Mouse (Mus musculus) forebrain, postnatal 0 days (tissue): ENCODE results near the gene Duoxa1. TPM values are rescaled to one million over a fixed set of nuclear protein-coding genes. Genes with fewer than 3 reads are reported as not detected.

Experiments used
- ATAC-seq: fragments of 200-750 bp; cut with Nextera tagmentation; 2 replicates; pipeline ENCODE4 v1.8.0; 2017; ENCODE audit warnings: mild to moderate bottlenecking, moderate library complexity
- DNase-seq: peaks from one replicate; pipeline ENCODE4 v3.0.0-alpha.2; 2015
- H3K27ac ChIP-seq: fragments of 300-500 bp; sonication (generic); 2 replicates; pipeline ENCODE4 v1.5.1; 2014; ENCODE audit warnings: low read depth, mild to moderate bottlenecking, antibody characterized with exemption, low read length, moderate library complexity, mixed read lengths
- H3K27me3 ChIP-seq: fragments of 300-500 bp; sonication (generic); 2 replicates; pipeline ENCODE4 v1.6.1; 2014; ENCODE audit warnings: mild to moderate bottlenecking, low read length, mixed read lengths; ENCODE audit not compliant: insufficient read depth
- H3K36me3 ChIP-seq: fragments of 300-500 bp; sonication (generic); 2 replicates; pipeline ENCODE4 v1.6.1; 2014; ENCODE audit warnings: mild to moderate bottlenecking, moderate library complexity; ENCODE audit not compliant: insufficient read depth
- H3K4me1 ChIP-seq: fragments of 300-500 bp; sonication (generic); 2 replicates; pipeline ENCODE4 v1.6.1; 2014; ENCODE audit warnings: antibody characterized with exemption; ENCODE audit not compliant: insufficient read depth
- H3K4me2 ChIP-seq: fragments of 300-500 bp; sonication (generic); 2 replicates; pipeline ENCODE4 v1.6.1; 2014; ENCODE audit warnings: low read depth, mild to moderate bottlenecking, moderate library complexity
- H3K4me3 ChIP-seq: fragments of 300-500 bp; sonication (generic); 2 replicates; pipeline ENCODE4 v1.5.1; 2014; ENCODE audit warnings: low read depth, low read length, mixed read lengths
- H3K9ac ChIP-seq: fragments of 300-500 bp; sonication (generic); 2 replicates; pipeline ENCODE4 v1.6.1; 2014; ENCODE audit warnings: mild to moderate bottlenecking
- H3K9me3 ChIP-seq: fragments of 300-500 bp; sonication (generic); 2 replicates; pipeline ENCODE4 v1.6.1; 2016; ENCODE audit warnings: low read length
- CTCF ChIP-seq: sonication (generic); IDR thresholded peaks from 2 replicates; pipeline ENCODE4 v1.5.1; 2016; ENCODE audit warnings: antibody characterized with exemption, control low read depth, low read depth
- WGBS: fragments of 180-500 bp; shearing (Covaris S2); extraction: QIAGEN DNeasy Blood & Tissue Kit; methylation state at CpG from one replicate; pipeline ENCODE4 v1.1.7; 2014; 5-methylcytosine and 5-hydroxymethylcytosine counted together
- polyA plus RNA-seq: library from polyadenylated mRNA; unstranded; fragments of >200 nt; fragmentation: Nextera tagmentation; extraction: Ambion mirVana; gene quantifications from 2 replicates; pipeline ENCODE4 v1.2.1, GENCODE M21; 2015
- total RNA-seq: library from RNA; depleted of rRNA; stranded (reverse); fragments of >200 nt; gene quantifications from 2 replicates; pipeline ENCODE4 v1.2.3, GENCODE M21; 2014

The Duoxa1 gene
- total and polyA plus RNA-seq, 2 experiments from 2014 or later: 0.10 to 0.46 TPM

GRCm38 (mm10) chr2:122311561-122311960, 2.0 kb downstream of the Duoxa1 start:
- WGBS: 31% methylated on average over 2 of the region's 2 CpGs
- TF ChIP-seq CTCF: no peak
- no peaks in the 10 kb centered on the region for H3K36me3 ChIP-seq
- H3K4me3 ChIP-seq: no peak overlapping the region
- H3K4me2 ChIP-seq: no peak overlapping the region
- no peak overlapping the region for H3K27ac ChIP-seq
- H3K9ac ChIP-seq: no peak overlapping the region
- 0 out of 2 replicates have a peak, but pooled peaks cover 4% of the 10 kb centered on the region for H3K4me1 ChIP-seq
- peaks cover 29% of the 10 kb centered on the region for H3K27me3 ChIP-seq
- no peaks in the 10 kb centered on the region for H3K9me3 ChIP-seq
- DNase-seq (no peak), ATAC-seq (no peak)

- Histone ChIP-seq H3K9me3 (no peaks in the 10 kb centered on the region), H3K4me2 (no peak overlapping the region), H3K27me3 (peaks cover 29% of the 10 kb centered on the region), H3K9ac (no peak overlapping the region), H3K27ac (no peak overlapping the region), H3K36me3 (no peaks in the 10 kb centered on the region), H3K4me3 (no peak overlapping the region), H3K4me1 (0 out of 2 replicates have a peak, but pooled peaks cover 4% of the 10 kb centered on the region)
- ATAC-seq (no peak), DNase-seq (peak; percentile 36)
- TF ChIP-seq CTCF: peak; percentile 40; the same call in 1 of the 2 replicates
- WGBS: 39% methylated on average over 3 of the region's 3 CpGs
Observed at GRCm38 (mm10) chr2:122309647-122310046, 3.9 kb downstream of the Duoxa1 start.

GRCm38 (mm10) chr2:122306184-122306583, 7.3 kb downstream of the Duoxa1 start:
- no peaks in the 10 kb centered on the region for H3K36me3 ChIP-seq
- H3K9ac ChIP-seq: no peak overlapping the region
- peak; percentile 30 for ATAC-seq
- TF ChIP-seq CTCF: no peak
- WGBS: 42% methylated on average over 4 of the region's 4 CpGs
- no peaks in the 10 kb centered on the region for H3K9me3 ChIP-seq
- H3K4me1 ChIP-seq: 0 out of 2 replicates have a peak, but pooled peaks cover 3% of the 10 kb centered on the region
- H3K4me3 ChIP-seq: no peak overlapping the region
- peak; percentile 22 for DNase-seq
- no peak overlapping the region for H3K27ac ChIP-seq
- H3K4me2 ChIP-seq: no peak overlapping the region
- H3K27me3 ChIP-seq: peaks cover 7% of the 10 kb centered on the region

GRCm38 (mm10) chr2:122305097-122305892, 8.2 kb downstream of the Duoxa1 start:
- no peak overlapping the region for H3K9ac ChIP-seq
- DNase-seq (no peak), ATAC-seq (no peak)
- no peak for TF ChIP-seq CTCF
- 87% methylated on average over 16 of the region's 16 CpGs for WGBS
- H3K9me3 ChIP-seq: no peaks in the 10 kb centered on the region
- peaks cover 13% of the 10 kb centered on the region for H3K27me3 ChIP-seq
- no peaks in the 10 kb centered on the region for H3K36me3 ChIP-seq
- H3K4me1 ChIP-seq: peaks cover 9% of the 10 kb centered on the region; the same call in 1 of the 2 replicates
- no peak overlapping the region for H3K27ac ChIP-seq
- H3K4me2 ChIP-seq: no peak overlapping the region
- no peak overlapping the region for H3K4me3 ChIP-seq

DNA sequence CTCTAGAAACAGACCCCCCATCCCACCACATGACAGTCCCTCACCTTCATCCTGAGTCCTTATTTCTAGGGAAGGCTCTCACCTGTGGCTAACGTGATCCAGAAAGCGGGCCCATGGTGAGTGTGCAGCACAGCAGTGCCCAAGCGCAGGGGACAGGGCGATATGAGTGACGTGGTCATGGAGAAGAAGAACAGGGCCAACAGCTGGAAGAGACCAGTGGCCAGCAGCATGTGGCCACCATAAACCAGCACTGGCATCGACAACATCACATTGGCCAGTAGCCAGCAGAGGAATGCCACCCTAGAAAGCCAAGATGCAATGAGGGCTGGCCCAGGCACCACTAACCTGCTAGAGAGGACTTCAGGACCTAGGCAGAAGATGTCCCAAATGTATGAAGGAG, 9.0 kb downstream of the Duoxa1 start:
- DNase-seq: no peak
- no peak for ATAC-seq
- H3K27me3 ChIP-seq: peaks cover 20% of the 10 kb centered on the region
- no peak overlapping the region for H3K9ac ChIP-seq
- no peak overlapping the region for H3K4me2 ChIP-seq
- 85% methylated on average over 6 of the region's 6 CpGs for WGBS
- no peaks in the 10 kb centered on the region for H3K9me3 ChIP-seq
- peaks cover 9% of the 10 kb centered on the region; the same call in 1 of the 2 replicates for H3K4me1 ChIP-seq
- no peak overlapping the region for H3K27ac ChIP-seq
- no peak overlapping the region for H3K4me3 ChIP-seq
- no peak for TF ChIP-seq CTCF
- no peaks in the 10 kb centered on the region for H3K36me3 ChIP-seq

DNA sequence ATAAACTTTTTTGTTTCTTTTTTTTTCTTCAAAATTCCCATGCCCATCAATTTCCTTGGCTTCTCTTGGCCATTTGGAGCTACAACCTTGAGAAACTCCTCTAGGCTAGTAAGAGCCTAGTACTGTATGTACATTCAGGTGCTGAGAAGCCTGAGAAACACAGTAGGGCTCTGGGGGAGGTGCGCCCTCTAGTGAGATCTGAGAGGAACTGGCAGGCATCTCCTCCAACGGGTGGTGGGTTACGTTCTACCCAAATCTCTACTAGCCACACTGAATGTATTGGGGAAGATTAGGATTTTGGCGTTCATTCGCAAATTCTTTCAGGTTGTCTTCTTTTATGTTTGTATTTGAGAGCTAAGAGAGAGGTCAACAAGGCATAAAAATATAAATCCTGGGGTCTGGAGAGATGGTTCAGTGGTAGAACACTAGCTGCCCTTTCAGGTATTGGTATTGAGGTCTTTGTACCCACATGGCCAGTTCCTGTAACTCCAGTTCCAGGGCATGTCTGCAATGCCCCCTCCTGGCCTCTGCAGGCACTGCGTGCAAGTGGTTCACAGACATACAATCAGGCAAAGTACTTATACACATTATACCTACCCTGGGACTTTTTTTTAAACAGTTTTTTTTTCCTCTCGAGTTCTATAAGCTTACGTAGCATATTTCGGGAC, 10.8 kb downstream of the Duoxa1 start:
- DNase-seq (peak; percentile 86), ATAC-seq (peak; percentile 76)
- no peak overlapping the region for H3K9ac ChIP-seq
- 12% methylated on average over 9 of the region's 9 CpGs for WGBS
- peak overlapping the region; percentile 92 for H3K4me2 ChIP-seq
- peaks cover 19% of the 10 kb centered on the region for H3K4me1 ChIP-seq
- no peaks in the 10 kb centered on the region for H3K9me3 ChIP-seq
- TF ChIP-seq CTCF: peak; percentile 83
- H3K4me3 ChIP-seq: peak overlapping the region; percentile 47; the same call in 1 of the 2 replicates
- H3K27me3 ChIP-seq: peaks cover 33% of the 10 kb centered on the region
- H3K27ac ChIP-seq: no peak overlapping the region
- H3K36me3 ChIP-seq: no peaks in the 10 kb centered on the region
